Mouse (Mus musculus): ENCODE results near the gene Sprr2h. TPM values are rescaled to one million over a fixed set of nuclear protein-coding genes. Genes with fewer than 3 reads are reported as not detected.

Gene Sprr2h
- not detected in 2 replicates for polyA plus RNA-seq (2016; fragmentation: Nextera tagmentation; extraction: Ambion mirVana)

- Histone ChIP-seq H3K4me1 (no peaks in the 10 kb centered on the region), H3K27ac (no peak within 1 kb of the TSS), H3K4me2 (replicated peaks) (no peak within 1 kb of the TSS), H3K36me3 (no peaks in the 10 kb centered on the region), H3K4me3 (no peak within 1 kb of the TSS), H3K27me3 (replicated peaks) (no peaks in the 10 kb centered on the region), H3K9me3 (no peaks in the 10 kb centered on the region), H3K9ac (no peak within 1 kb of the TSS)
- ATAC-seq (ENCODE audit: low FRiP score, low read depth), result no peak
- 79% methylated on average over 1 of the region's 1 CpGs for WGBS
Observed at GRCm38 (mm10) chr3:92385385-92385784, at the start of gene Sprr2h. Gene Sprr2h (plus strand): TSS chr3:92385685.

GRCm38 (mm10) chr3:92336278-92336677, 49.2 kb upstream of the Sprr2h start:
- no peak for ATAC-seq (ENCODE audit: low FRiP score, low read depth)
- Histone ChIP-seq H3K27me3 (replicated peaks) (no peaks in the 10 kb centered on the region), H3K4me1 (no peaks in the 10 kb centered on the region), H3K9ac (no peak overlapping the region), H3K27ac (no peak overlapping the region), H3K9me3 (no peaks in the 10 kb centered on the region), H3K36me3 (no peaks in the 10 kb centered on the region), H3K4me3 (no peak overlapping the region), H3K4me2 (replicated peaks) (no peak overlapping the region)
- 82% methylated on average over 1 of the region's 1 CpGs for WGBS

- H3K36me3 ChIP-seq, result no peaks in the 10 kb centered on the region
- H3K4me2 ChIP-seq (replicated peaks), result no peak within 1 kb of the TSS
- WGBS, result 93% methylated on average over 5 of the region's 5 CpGs
- no peaks in the 10 kb centered on the region for H3K9me3 ChIP-seq
- H3K27me3 ChIP-seq (replicated peaks), result no peaks in the 10 kb centered on the region
- H3K27ac ChIP-seq, result no peak within 1 kb of the TSS
- H3K9ac ChIP-seq, result no peak within 1 kb of the TSS
- ATAC-seq (ENCODE audit: low FRiP score, low read depth), result no peak
- no peak within 1 kb of the TSS for H3K4me3 ChIP-seq
- H3K4me1 ChIP-seq, result no peaks in the 10 kb centered on the region
Observed at GRCm38 (mm10) chr3:92338840-92339239, 46.6 kb upstream of the Sprr2h start, which contains the start of gene Sprr2d. Gene Sprr2d (plus strand): TSS chr3:92339140.

- no peak within 1 kb of the TSS for H3K4me2 ChIP-seq (replicated peaks)
- H3K4me3 ChIP-seq, result no peak within 1 kb of the TSS
- H3K9ac ChIP-seq, result no peak within 1 kb of the TSS
- ATAC-seq (ENCODE audit: low FRiP score, low read depth), result no peak
- no peaks in the 10 kb centered on the region for H3K36me3 ChIP-seq
- WGBS, result 90% methylated on average over 2 of the region's 2 CpGs
- H3K4me1 ChIP-seq, result no peaks in the 10 kb centered on the region
- H3K27ac ChIP-seq, result no peak within 1 kb of the TSS
- no peaks in the 10 kb centered on the region for H3K27me3 ChIP-seq (replicated peaks)
- no peaks in the 10 kb centered on the region for H3K9me3 ChIP-seq
Observed at GRCm38 (mm10) chr3:92351843-92352242, 33.6 kb upstream of the Sprr2h start, which contains the start of gene Sprr2e. Gene Sprr2e (plus strand): TSS chr3:92352143.

GRCm38 (mm10) chr3:92361619-92362018, 23.9 kb upstream of the Sprr2h start:
- no peaks in the 10 kb centered on the region for H3K36me3 ChIP-seq
- ATAC-seq (ENCODE audit: low FRiP score, low read depth), result no peak
- no peaks in the 10 kb centered on the region for H3K27me3 ChIP-seq (replicated peaks)
- no peak overlapping the region for H3K27ac ChIP-seq
- H3K9ac ChIP-seq, result no peak overlapping the region
- no peaks in the 10 kb centered on the region for H3K4me1 ChIP-seq
- no peak overlapping the region for H3K4me2 ChIP-seq (replicated peaks)
- no peaks in the 10 kb centered on the region for H3K9me3 ChIP-seq
- no peak overlapping the region for H3K4me3 ChIP-seq

GRCm38 (mm10) chr3:92364887-92365286, 20.6 kb upstream of the Sprr2h start, which contains the start of gene Sprr2f:
Gene Sprr2f (plus strand): TSS chr3:92365187.
- no peak for ATAC-seq (ENCODE audit: low FRiP score, low read depth)
- WGBS, result 75% methylated on average over 3 of the region's 3 CpGs
- Histone ChIP-seq H3K27me3 (replicated peaks) (no peaks in the 10 kb centered on the region), H3K4me2 (replicated peaks) (no peak within 1 kb of the TSS), H3K4me3 (no peak within 1 kb of the TSS), H3K4me1 (no peaks in the 10 kb centered on the region), H3K9me3 (no peaks in the 10 kb centered on the region), H3K9ac (no peak within 1 kb of the TSS), H3K36me3 (no peaks in the 10 kb centered on the region), H3K27ac (no peak within 1 kb of the TSS)

- no peak for ATAC-seq (ENCODE audit: low FRiP score, low read depth)
- no peak overlapping the region for H3K27ac ChIP-seq
- no peak overlapping the region for H3K4me3 ChIP-seq
- H3K9me3 ChIP-seq, result no peaks in the 10 kb centered on the region
- no peak overlapping the region for H3K9ac ChIP-seq
- H3K4me1 ChIP-seq, result no peaks in the 10 kb centered on the region
- no peaks in the 10 kb centered on the region for H3K27me3 ChIP-seq (replicated peaks)
- WGBS, result 79% methylated on average over 2 of the region's 2 CpGs
- no peaks in the 10 kb centered on the region for H3K36me3 ChIP-seq
- H3K4me2 ChIP-seq (replicated peaks), result no peak overlapping the region
Observed at GRCm38 (mm10) chr3:92373613-92374012, 11.9 kb upstream of the Sprr2h start.

GRCm38 (mm10) chr3:92394301-92394700, 8.8 kb downstream of the Sprr2h start:
- Histone ChIP-seq H3K27me3 (replicated peaks) (no peaks in the 10 kb centered on the region), H3K9ac (no peak overlapping the region), H3K9me3 (no peaks in the 10 kb centered on the region), H3K4me2 (replicated peaks) (no peak overlapping the region), H3K36me3 (no peaks in the 10 kb centered on the region), H3K27ac (no peak overlapping the region), H3K4me3 (no peak overlapping the region), H3K4me1 (no peaks in the 10 kb centered on the region)
- WGBS, result 72% methylated on average over 1 of the region's 1 CpGs
- no peak for ATAC-seq (ENCODE audit: low FRiP score, low read depth)

GRCm38 (mm10) chr3:92407691-92408090, 22.2 kb downstream of the Sprr2h start, which contains the start of gene Sprr2i:
Gene Sprr2i (plus strand): TSS chr3:92407991.
- Histone ChIP-seq H3K9me3 (no peaks in the 10 kb centered on the region), H3K4me3 (no peak within 1 kb of the TSS), H3K4me2 (replicated peaks) (no peak within 1 kb of the TSS), H3K27ac (no peak within 1 kb of the TSS), H3K9ac (no peak within 1 kb of the TSS), H3K4me1 (no peaks in the 10 kb centered on the region), H3K27me3 (replicated peaks) (no peaks in the 10 kb centered on the region), H3K36me3 (no peaks in the 10 kb centered on the region)
- no peak for ATAC-seq (ENCODE audit: low FRiP score, low read depth)
- WGBS, result 94% methylated on average over 2 of the region's 2 CpGs

GRCm38 (mm10) chr3:92417782-92418181, 32.3 kb downstream of the Sprr2h start, which contains the start of gene Sprr2j-ps:
Gene Sprr2j-ps (plus strand): TSS chr3:92418082.
- H3K9ac ChIP-seq, result no peak within 1 kb of the TSS
- no peak within 1 kb of the TSS for H3K27ac ChIP-seq
- no peaks in the 10 kb centered on the region for H3K9me3 ChIP-seq
- H3K4me2 ChIP-seq (replicated peaks), result no peak within 1 kb of the TSS
- 89% methylated on average over 2 of the region's 2 CpGs for WGBS
- no peaks in the 10 kb centered on the region for H3K4me1 ChIP-seq
- no peak within 1 kb of the TSS for H3K4me3 ChIP-seq
- no peak for ATAC-seq (ENCODE audit: low FRiP score, low read depth)
- H3K27me3 ChIP-seq (replicated peaks), result no peaks in the 10 kb centered on the region
- H3K36me3 ChIP-seq, result no peaks in the 10 kb centered on the region

- no peaks in the 10 kb centered on the region for H3K9me3 ChIP-seq
- H3K4me1 ChIP-seq, result no peaks in the 10 kb centered on the region
- H3K4me2 ChIP-seq (replicated peaks), result no peak within 1 kb of the TSS
- 87% methylated on average over 6 of the region's 6 CpGs for WGBS
- H3K27me3 ChIP-seq (replicated peaks), result no peaks in the 10 kb centered on the region
- no peak within 1 kb of the TSS for H3K4me3 ChIP-seq
- no peaks in the 10 kb centered on the region for H3K36me3 ChIP-seq
- no peak within 1 kb of the TSS for H3K9ac ChIP-seq
- ATAC-seq (ENCODE audit: low FRiP score, low read depth), result no peak
- H3K27ac ChIP-seq, result no peak within 1 kb of the TSS
Observed at GRCm38 (mm10) chr3:92429323-92429722, 43.8 kb downstream of the Sprr2h start, which contains the start of gene Gm9774. Gene Gm9774 (minus strand): TSS chr3:92429423.

GRCm38 (mm10) chr3:92432282-92432681, 46.8 kb downstream of the Sprr2h start, which contains the start of gene Sprr2k:
Gene Sprr2k (plus strand): TSS chr3:92432582.
- no peaks in the 10 kb centered on the region for H3K9me3 ChIP-seq
- no peak within 1 kb of the TSS for H3K4me3 ChIP-seq
- ATAC-seq (ENCODE audit: low FRiP score, low read depth), result no peak
- H3K9ac ChIP-seq, result no peak within 1 kb of the TSS
- no peak within 1 kb of the TSS for H3K4me2 ChIP-seq (replicated peaks)
- no peaks in the 10 kb centered on the region for H3K36me3 ChIP-seq
- no peaks in the 10 kb centered on the region for H3K27me3 ChIP-seq (replicated peaks)
- H3K4me1 ChIP-seq, result no peaks in the 10 kb centered on the region
- no peak within 1 kb of the TSS for H3K27ac ChIP-seq
- 92% methylated on average over 2 of the region's 2 CpGs for WGBS

All from neural tube, embryonic 12.5 days (tissue).